Mouse (Mus musculus): ENCODE data around the gene Tex38. TPM values are rescaled to one million over a fixed set of nuclear protein-coding genes. Genes with fewer than 3 reads are reported as not detected.

Gene Tex38
- total RNA-seq, 1 experiment from 2014 or later, result 0.87 TPM

GRCm38 (mm10) chr4:115780269-115780668, 549 bp downstream of the Tex38 start:
- no peak for ATAC-seq (replicated peaks; ENCODE audit: low read depth, poor library complexity, severe bottlenecking)

DNA sequence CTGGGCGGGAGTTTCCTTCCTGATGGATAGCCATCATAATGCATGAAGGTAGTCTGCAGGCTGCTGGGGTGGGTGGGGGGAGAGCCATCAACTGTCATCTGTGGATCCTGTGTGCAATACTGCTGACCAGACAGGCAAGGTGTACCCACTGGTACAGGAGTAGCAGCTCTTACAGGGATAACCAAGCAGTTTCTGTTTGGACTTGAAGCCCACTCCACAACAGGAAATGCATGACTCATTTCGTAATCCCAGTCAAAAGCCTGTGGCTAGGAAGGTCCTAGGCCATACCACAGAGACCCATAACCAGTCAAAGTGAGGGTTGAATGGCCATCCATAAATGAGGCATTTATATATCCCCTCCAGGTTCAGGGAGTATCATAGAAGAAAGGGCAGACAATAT, 3.2 kb downstream of the Tex38 start:
- ATAC-seq (replicated peaks; ENCODE audit: low read depth, poor library complexity, severe bottlenecking), result no peak

- ATAC-seq (replicated peaks; ENCODE audit: low read depth, poor library complexity, severe bottlenecking), result no peak
Observed at GRCm38 (mm10) chr4:115775056-115775455, 5.8 kb downstream of the Tex38 start.

DNA sequence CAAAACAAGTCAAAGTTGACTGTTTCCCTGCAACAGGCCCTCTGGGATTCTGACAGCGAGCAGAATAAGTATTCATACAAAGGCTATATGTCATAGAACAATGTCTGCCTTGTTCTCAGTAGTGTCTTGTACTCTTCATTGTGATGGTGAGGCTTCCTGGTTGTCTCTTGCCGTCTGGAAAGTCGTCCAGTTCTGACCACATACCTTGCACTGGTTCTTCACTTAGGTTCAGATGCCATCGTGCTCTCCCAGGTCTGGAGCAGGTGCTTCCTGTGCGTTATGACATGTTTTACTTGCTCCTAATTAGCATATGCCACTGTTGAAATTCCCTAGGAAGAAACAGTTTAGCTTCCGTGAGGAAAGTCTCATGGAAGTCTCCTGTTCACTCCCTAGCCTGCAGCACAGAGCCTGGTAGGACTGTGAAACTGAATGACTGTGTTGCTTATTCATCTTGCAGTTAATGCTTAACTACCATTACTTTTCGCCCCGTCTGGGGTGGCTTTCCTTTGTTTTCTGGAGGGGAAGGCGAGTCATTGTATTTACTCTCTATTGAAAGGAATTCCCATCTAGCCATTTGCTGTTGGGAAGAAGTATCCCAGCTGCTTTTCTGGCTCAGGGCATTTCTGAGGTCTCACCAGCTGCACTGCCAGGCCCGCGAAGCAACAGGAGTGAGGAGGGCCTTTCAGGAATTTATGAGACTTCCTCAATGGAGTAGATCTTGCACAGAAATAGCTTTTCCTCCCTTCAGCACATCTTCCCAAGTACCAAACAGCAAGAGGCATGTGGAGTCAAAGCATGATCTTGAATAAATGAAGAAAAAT, 13.0 kb downstream of the Tex38 start:
- no peak for ATAC-seq (replicated peaks; ENCODE audit: low read depth, poor library complexity, severe bottlenecking)

- no peak for ATAC-seq (replicated peaks; ENCODE audit: low read depth, poor library complexity, severe bottlenecking)
Observed at GRCm38 (mm10) chr4:115764581-115764980, 16.2 kb downstream of the Tex38 start.

GRCm38 (mm10) chr4:115761206-115761605, 19.6 kb downstream of the Tex38 start:
- ATAC-seq (replicated peaks; ENCODE audit: low read depth, poor library complexity, severe bottlenecking), result no peak

GRCm38 (mm10) chr4:115754851-115755250, 26.0 kb downstream of the Tex38 start:
- no peak for ATAC-seq (replicated peaks; ENCODE audit: low read depth, poor library complexity, severe bottlenecking)

DNA sequence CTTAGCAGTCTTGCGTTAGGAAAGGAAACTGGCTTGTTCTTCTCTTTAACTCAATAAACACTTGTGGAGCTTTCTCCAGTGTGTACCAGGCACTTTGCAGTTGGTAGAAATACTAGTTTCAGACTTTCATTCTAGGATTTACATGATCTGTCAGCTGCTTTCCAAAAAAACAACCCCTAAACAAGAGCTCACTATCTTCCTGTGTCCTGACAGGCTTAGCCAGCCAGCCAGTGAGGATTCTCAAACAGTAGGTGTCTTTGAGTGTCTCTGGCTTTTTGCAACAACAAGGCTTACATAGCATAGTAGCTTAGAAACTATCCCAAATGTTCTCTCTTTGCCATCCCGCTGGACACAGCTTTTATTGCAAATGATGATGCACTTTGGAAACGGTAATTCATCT, 26.7 kb downstream of the Tex38 start:
- no peak for ATAC-seq (replicated peaks; ENCODE audit: low read depth, poor library complexity, severe bottlenecking)

GRCm38 (mm10) chr4:115749336-115749735, 31.5 kb downstream of the Tex38 start:
- ATAC-seq (replicated peaks; ENCODE audit: low read depth, poor library complexity, severe bottlenecking), result no peak

DNA sequence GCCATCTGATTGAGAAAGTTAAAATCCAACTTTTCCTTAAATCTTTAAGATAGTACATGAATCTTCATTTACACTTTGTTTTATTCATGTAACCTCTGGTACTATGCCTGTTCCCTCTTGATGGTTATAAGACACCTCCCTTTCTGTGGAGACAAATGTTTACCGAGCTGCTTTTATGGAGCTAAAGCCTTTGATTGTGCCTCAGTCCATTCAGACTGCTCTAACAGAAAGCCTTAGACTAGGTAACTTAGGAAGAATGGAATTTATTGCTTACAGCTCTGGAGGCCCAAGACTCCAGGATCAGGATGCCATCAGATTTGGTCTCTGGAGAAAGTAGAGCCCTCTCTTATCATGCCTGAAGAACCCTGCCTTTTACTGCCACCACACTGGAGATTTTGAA, 32.6 kb downstream of the Tex38 start:
- no peak for ATAC-seq (replicated peaks; ENCODE audit: low read depth, poor library complexity, severe bottlenecking)

DNA sequence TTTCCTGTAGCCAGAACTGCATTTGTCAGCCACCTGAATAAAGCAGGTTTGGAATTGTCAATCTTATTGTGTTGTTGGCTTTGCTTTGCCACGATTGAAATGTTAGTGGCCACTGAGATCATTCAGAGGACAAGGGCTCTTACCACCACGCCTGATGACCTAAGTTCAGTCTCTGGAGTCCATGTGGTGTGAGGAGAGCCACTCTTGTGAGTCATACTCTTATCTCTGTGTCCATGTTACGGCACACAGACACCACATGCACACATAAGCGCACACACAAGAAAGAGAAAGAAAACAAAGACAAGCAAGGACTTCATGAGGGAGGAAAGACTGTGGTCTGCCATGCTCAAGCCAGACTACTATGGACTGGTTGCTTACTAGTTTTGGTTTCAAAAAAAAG, 37.7 kb downstream of the Tex38 start:
- no peak for ATAC-seq (replicated peaks; ENCODE audit: low read depth, poor library complexity, severe bottlenecking)

DNA sequence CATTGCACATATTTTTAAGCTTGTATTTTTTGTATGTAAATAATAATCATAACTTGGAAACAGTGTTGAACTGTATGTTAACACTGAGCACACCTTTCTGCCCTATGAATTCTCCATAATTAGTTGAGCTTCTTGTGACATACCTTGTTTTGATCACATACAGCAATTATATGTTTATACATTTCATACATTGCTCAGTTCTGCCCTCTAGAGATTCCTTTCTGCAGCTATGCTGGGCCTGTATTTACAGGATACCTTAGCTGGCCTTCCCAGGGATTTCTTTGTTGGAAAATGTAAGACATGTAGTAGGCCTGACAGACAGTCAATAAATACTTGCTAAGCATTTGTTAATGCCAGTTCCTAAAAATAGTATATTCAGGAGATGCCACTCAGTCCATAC, 38.2 kb downstream of the Tex38 start:
- ATAC-seq (replicated peaks; ENCODE audit: low read depth, poor library complexity, severe bottlenecking), result no peak

DNA sequence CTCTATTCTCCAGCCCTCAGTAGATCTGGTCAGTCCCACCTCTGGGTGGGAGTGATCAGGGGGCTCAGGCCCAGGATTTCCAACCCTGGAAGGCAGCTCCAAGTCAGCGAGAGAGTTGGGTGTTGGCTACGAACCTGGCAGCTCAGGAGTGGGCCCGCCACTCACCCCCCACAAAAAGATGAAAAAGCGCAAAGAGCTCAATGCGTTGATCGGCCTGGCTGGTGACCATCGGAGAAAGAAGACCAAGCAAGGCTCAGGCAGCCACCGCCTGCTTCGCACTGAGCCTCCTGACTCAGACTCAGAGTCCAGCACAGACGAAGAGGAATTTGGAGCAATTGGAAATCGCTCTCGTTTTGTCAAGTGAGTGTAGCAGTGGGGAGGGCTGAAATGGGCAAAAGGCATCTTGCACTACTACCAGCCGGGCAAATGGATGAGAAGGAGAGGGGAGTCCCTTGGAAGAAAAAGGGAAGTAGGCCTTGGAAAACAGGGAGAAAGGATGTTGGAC, 42.3 kb downstream of the Tex38 start:
- no peak for ATAC-seq (replicated peaks; ENCODE audit: low read depth, poor library complexity, severe bottlenecking)

DNA sequence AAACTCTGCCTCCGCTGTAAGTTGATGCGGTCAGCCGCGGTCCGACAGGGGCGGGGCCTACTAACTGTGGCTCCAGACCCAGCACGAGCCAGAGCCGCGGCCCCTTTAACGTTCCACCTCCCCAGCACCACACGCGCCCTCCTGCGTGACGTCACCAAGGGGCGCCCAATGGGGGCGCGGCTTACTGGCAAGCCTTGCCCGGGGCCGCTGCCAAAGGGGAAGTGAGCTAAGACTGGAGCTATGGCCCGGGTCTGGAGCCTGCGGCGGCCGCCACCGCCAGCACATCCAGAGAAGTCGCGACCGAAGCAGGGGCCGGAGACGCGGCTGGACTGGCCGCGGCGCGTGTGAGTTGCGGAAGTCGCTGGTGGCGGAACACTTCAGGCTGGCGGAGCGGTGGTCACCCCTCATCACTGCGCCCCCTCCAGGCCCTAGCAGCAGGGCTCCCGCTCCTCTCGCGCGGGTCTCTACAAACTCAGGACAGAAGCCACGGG, 43.2 kb downstream of the Tex38 start, which contains the start of gene Efcab14:
Gene Efcab14, plus strand, starts transcription at position 194 of the 491 bp plus-strand sequence.
- peak; percentile 90 for ATAC-seq (replicated peaks; ENCODE audit: low read depth, poor library complexity, severe bottlenecking)

DNA sequence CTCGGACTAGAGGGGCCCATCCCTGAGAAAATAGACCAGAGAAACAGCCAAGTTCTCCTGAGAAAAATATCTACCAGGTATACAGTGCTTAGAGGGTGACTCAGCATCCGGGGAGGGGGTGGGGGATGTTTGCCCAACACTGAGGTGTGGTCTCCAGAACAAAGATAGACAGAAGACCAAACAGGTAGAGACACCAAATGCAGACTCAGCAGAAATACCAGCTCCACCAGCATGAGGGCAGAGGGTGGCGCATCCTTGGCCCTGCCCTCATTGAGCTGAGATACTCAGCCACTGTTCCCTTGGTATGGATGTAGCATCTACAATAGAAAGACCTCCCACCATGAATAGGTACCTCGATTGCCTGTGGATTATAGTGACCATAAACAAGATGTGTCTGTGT, 46.0 kb downstream of the Tex38 start:
- ATAC-seq (replicated peaks; ENCODE audit: low read depth, poor library complexity, severe bottlenecking), result no peak

DNA sequence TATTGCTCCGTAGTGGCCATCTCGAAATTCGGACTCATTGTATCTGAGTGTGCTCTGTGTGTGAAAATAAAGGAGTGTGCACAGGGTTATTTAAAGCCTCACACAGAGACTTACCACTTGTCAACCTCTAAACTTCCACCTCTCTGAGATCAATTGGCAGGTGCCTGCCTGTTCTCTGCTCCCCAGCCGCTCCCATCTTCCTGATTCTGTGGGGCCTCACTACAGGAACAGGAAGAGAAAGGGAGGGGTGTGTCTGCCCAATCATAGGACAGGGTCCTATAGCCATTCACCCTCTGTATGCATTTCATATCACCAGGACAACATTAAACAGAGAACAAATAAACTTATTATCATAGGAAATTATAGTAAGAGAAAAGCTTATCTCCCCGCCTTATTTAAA, 47.1 kb downstream of the Tex38 start:
- ATAC-seq (replicated peaks; ENCODE audit: low read depth, poor library complexity, severe bottlenecking), result no peak

DNA sequence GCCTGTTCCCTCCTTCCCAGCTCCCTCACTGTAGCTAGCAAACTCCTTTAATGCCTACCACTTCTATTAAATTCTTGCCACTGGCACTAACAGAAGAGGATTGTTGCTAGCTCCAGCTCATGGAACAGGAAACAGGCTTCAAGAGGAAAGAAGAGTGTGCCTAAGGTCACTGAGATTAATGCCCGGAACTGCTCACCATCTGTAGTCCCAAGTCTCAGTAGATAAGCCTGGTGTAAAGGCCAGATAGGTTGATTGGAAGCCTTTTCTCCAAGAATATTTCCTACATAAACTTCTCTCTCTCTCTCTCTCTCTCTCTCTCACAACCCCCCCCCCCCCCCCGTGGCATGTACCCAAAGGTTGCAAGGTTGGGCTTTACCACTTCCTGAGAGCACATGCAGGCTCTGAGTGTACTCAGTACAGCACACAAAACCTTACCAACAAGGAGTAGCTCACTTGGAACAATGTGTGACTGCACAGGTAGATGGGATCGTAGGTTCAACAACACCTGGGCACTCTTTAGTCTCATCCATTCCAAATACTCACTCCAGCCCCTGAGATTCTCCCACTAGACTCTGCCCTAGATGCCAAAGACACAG, 48.5 kb downstream of the Tex38 start:
- ATAC-seq (replicated peaks; ENCODE audit: low read depth, poor library complexity, severe bottlenecking), result peak; percentile 67

GRCm38 (mm10) chr4:115731588-115732222, 49.1 kb downstream of the Tex38 start:
- peak; percentile 69 for ATAC-seq (replicated peaks; ENCODE audit: low read depth, poor library complexity, severe bottlenecking)
